Mouse (Mus musculus): Measurements from ENCODE around the gene Exoc3l4. TPM values are rescaled to one million over a fixed set of nuclear protein-coding genes. Genes with fewer than 3 reads are reported as not detected.

The Exoc3l4 gene
- total RNA-seq, 2 experiments from 2014 or later = 5.1 to 6.7 TPM

- DNase-seq = peak; percentile 66
These were observed 33.5 kb downstream of the Exoc3l4 start for GRCm38 (mm10) chr12:111450359-111450758.

GRCm38 (mm10) chr12:111451561-111451960 lies 34.7 kb downstream of the Exoc3l4 start:
- DNase-seq = no peak

GRCm38 (mm10) chr12:111454021-111454420 lies 37.2 kb downstream of the Exoc3l4 start:
- DNase-seq = no peak

GRCm38 (mm10) chr12:111454543-111455280 lies 37.9 kb downstream of the Exoc3l4 start:
- DNase-seq = no peak

DNA sequence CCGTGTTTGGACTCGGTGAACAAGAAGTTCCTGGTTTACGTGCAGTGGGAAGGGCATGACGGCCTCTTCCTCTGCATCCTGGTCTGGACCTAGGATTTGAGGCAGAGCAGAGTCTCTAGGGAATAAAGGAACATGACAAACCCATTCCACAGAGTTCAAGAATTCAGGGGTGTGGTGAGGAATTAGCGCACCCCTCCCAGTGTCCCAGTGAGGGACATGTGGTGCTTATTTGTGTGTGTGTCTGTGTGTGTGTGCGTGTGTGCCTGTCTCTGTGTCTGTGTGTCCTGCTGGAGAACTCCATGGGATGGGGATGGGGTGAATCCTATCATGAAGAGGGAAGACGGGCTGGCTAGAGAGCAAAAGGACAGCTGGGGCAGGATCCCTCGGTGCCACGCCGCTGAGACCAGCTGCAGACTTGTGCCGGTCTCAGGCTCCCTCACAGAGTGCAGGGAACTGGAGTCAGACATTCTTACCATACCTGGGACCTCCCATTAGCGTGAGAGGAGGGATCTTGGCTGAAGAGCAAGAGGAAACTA lies 38.6 kb downstream of the Exoc3l4 start:
- no peak for DNase-seq

DNA sequence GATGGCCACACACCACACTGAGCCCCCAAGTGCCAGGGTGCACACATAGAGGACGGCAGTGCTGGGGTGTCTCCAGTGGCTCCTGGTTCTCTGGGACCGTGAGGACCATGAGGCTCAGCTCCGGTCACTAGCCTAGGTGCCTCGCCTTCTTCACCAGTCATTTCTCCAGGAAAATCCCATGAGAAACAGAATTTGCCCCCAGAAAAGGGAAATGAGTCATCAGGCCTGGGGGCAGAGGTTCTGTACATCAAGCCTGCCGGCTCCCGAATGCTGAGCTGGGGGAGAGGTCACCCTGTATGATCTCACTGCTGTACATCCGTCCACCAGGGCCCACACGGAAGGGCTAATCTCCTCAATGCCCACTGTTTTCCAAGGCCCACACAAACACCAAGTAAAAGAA lies 39.0 kb downstream of the Exoc3l4 start:
- DNase-seq = no peak

DNA sequence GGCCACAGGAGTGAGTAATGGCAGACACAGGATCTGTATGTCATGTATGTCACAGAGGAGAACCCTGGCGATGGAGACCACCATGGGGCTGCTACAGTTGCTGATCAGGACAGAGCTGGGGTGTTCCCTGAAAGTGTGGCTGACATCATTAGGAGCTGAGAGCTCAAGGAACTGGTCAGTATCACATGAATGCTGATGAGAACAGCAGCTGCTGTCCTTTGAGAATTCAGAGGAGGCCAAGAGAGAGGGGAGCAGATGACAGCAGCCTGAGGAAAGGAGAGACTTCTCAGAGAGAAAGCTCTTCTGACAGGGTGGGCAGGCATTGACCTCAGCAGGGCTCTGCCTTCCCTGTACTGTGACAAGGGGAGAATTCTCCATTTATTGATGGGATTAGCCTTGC lies 40.9 kb downstream of the Exoc3l4 start:
- DNase-seq = no peak

DNA sequence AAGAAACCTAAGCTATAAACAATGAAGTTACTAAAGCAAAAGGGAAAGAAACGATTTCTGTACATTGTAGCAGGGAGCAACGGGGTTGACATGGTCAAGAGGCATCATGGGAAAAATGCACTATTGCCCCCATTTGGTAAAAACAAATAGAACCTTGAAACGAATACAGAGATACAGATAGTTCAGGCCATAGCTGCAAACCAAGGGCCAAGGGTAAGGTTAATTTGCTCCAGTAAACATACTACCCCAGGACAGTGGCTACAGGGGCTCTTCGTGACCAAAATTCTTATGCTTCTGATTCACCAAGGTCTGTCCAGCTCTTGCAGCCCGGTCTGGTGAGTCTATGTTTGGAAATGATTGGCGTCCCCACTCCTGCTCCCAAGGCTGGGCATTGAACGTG lies 46.8 kb downstream of the Exoc3l4 start:
- no peak for DNase-seq

DNA sequence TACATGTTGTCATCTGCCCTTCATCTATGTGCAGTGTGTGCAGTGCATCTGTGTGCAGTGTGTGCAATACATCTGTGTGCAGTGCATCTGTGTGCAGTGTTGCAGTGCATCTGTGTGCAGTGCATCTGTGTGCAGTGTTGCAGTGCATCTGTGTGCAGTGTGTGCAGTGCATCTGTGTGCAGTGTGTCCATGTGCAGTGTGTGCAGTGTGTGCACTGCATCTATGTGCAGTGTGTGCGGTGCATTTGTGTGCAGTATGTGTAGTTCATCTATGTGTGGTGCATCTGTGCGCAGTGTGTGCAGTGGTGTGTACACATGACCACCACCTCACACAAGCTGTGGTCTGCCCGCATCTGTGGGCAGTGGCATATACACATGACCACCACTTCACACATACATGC lies 49.6 kb downstream of the Exoc3l4 start:
- no peak for DNase-seq

DNA sequence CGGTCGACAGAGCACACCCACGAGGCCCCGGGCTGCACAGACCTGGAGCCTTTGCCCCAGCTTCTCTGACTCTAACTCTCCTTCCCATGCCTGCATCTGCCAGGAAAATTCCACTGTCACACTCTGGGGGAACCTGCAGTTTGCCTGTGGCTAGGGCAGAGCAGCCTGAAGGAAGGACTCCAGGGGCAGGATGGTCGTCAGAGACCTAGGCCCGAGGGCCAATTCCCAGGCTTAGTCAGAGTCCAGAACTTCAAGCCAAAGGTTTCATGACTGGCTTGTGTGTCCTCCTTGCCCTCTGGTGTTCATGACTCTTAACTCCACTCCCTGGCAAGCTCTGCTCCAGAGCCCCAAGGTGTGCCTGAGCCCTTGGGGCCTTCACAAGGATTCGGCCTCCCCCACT lies 51.4 kb downstream of the Exoc3l4 start:
- no peak for DNase-seq

DNA sequence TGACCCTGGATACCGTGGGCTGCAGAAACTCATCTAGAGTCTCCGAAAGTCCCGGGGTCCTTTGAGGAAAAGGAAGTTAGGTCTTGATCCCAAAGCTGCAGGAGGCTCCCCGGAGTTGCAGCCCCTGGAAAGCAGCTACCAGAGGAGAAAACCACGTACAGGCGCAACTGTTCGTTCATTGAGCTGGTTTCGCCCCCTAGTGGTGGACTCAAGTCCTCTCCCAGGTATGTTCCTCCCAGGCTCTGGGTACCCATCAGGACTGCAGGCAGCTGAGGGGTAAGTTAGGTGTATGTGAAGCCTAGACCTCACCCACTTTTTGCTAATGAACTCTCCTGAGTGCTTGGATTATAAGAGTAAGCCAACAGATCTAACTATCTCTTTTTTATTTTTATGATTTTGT lies 52.7 kb downstream of the Exoc3l4 start:
- DNase-seq = peak; percentile 83

DNA sequence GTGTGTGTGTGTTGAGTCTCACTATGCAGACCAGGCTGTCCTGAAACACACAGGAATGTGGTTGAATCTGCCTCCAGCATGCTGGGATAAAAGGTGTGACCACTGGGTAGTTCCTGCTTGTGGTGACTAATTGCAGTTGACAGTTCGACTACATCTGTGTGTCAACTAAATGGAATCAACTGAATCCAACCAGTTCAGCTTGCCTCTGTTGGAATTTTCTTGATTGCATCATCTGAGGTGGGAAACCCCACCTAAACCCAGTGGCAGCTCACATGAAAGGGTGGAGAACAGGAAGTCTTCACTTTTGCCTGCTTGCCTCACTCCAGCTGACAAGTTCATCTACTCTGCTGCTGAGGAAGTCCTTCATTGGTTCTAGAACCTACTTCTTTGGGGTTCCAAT lies 54.3 kb downstream of the Exoc3l4 start:
- DNase-seq = no peak

DNA sequence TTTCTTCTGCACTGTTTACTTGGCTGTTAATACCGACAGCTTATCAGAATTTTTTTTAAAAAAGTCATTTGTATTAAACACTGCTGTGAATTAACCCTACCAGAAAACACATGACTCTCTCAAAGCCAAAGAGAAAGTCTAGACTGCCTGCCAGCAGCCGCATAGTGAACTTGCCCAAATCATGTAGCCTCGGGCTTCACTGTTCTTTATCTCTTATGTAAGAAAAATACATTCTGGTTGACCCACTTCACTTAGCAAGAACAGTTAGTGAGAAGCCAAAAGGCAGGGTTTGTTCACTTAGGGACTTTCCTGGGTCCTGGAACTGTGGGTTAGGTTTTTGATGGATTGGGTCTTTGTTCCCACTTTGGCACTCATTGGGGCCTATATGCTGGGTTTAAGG lies 54.9 kb downstream of the Exoc3l4 start:
- no peak for DNase-seq

DNA sequence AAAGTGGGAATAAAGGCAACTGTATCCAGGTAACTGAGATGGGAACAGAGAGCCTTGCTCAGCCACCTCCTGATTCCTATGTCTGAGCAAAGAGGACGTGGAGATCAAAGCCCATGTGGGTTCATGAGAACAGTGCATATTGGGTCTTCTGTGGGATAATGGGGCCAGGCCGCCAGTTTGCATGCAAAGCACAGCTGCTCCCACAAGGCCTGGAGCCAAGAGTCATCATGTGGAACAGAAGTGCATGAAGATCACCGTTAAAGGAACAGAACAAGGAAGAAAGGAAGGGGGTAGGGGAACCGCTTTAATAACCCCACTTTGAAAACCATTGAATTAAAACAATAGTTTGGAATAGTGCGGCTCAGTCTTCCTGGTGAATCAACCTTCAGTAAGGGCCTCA lies 56.1 kb downstream of the Exoc3l4 start:
- DNase-seq = no peak

DNA sequence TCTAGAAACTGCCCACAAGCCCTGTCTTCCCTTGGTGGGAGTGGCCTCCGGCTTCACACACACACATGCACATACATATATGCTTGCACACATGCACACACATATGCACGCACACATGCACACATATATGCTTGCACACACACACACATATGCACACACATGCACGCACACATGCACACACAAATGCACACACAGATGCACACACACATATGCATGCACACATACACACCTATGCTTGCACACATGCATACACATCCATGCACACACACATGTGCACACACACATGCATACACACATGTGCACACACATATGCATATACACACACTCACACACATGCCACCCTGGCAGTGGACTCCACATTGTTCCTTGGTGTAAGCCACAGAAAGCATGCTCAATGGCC lies 57.6 kb downstream of the Exoc3l4 start:
- DNase-seq = no peak

- DNase-seq = peak; percentile 80
These were observed 58.3 kb downstream of the Exoc3l4 start for GRCm38 (mm10) chr12:111474893-111475643.

DNA sequence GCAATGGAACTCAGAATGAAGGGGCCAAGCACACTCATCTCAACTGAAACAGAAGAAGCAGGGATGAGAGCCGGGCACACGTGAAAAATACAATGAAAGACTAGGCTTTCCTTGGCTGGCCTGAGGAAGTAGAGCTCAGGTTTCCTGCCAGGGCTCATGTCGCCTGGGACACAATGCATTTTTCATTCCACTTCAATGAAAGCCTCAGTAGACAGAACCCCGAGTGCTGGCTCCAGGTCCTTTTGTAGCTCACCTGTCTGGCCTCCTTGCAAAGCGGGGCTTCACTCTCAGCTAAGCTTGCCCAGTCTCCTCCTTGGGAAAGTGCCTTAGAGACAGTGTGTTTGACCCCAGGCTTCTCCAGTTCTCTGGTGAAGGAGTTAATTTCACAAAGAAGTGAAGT lies 62.1 kb downstream of the Exoc3l4 start:
- no peak for DNase-seq

GRCm38 (mm10) chr12:111479917-111480316 lies 63.1 kb downstream of the Exoc3l4 start:
- DNase-seq = peak; percentile 65

Other genes with a start within 250 kb of the Exoc3l4 start
- gene 4930595D18Rik, start 232.5 kb upstream of the Exoc3l4 start, total RNA-seq (2021) = not detected
- gene Amn, start 145.9 kb upstream of the Exoc3l4 start, total RNA-seq (2021) = under 1 TPM in 1 of 2 experiments, not detected in 1; 0.27 TPM
- gene Cdc42bpb, start 39.3 kb upstream of the Exoc3l4 start, total RNA-seq (2021) = 100 to 1,000 TPM; 103 to 118 TPM
- gene Lbhd2, start 10.2 kb upstream of the Exoc3l4 start, total RNA-seq (2021) = under 1 TPM in 1 of 2 experiments, not detected in 1; 0.48 TPM
- gene Tnfaip2, start 25.5 kb downstream of the Exoc3l4 start, total RNA-seq (2021) = 10 to 100 TPM; 15.0 to 18.5 TPM
- gene Gm266, start 68.8 kb downstream of the Exoc3l4 start, total RNA-seq (2021) = 1 to 10 TPM; 1.0 to 1.1 TPM
- 100 to 1,000 TPM; 300 to 322 TPM for gene Eif5, start 121.0 kb downstream of the Exoc3l4 start, total RNA-seq (2021)
- 10 to 100 TPM; 84.9 to 94.1 TPM for gene Mark3, start 157.5 kb downstream of the Exoc3l4 start, total RNA-seq (2021)